8 mouse cellular contexts compared by ENCODE assay signal in genomic region chr2:157432476-157432875, GRCm38 (mm10). TPM values are rescaled to one million over a fixed set of nuclear protein-coding genes. Genes with fewer than 3 reads are reported as not detected.
DNase-seq lines count a peak whose midpoint lies in the region; ATAC-seq and TF ChIP-seq lines count a peak whose summit lies in the region.

No protein-coding gene starts in this region.

- no peak for ATAC-seq in intestine, embryonic 16.5 days

- peak overlapping the region; percentile 41 for H3K9ac ChIP-seq in intestine, embryonic 16.5 days (ENCODE audit: low read depth, low read length)

- H3K27me3 ChIP-seq in intestine, embryonic 16.5 days (replicated peaks; ENCODE audit: control insufficient read depth, insufficient read depth, low read length) = no peaks in the 10 kb centered on the region

- H3K4me1 ChIP-seq in lung, adult 2 months (ENCODE audit: control insufficient read depth, insufficient read depth, low read length) = peaks cover 13% of the 10 kb centered on the region
- peaks cover 79% of the 10 kb centered on the region for H3K4me1 ChIP-seq in intestine, embryonic 16.5 days (ENCODE audit: control insufficient read depth, insufficient read depth, low read length)

- DNase-seq in cerebellum, postnatal 10 days = peak; percentile 60 to 75
- DNase-seq in cerebellum, postnatal 36 days = no peak
- peak; percentile 43 for DNase-seq in lung, postnatal 10 days
- DNase-seq in lung, adult 2 months = no peak
- DNase-seq in right cerebral cortex, postnatal 10 days (ENCODE audit: low spot score in 2 of 2) = peak; percentile 84 to 86
- DNase-seq in urinary bladder, postnatal 36 days (ENCODE audit: low spot score in 2 of 2) = no peak
- DNase-seq in thymus, postnatal 4 days = no peak

- H3K27ac ChIP-seq in intestine, embryonic 16.5 days (ENCODE audit: low read length) = peak overlapping the region; percentile 92

- TF ChIP-seq CTCF in lung, adult 2 months (IDR thresholded peaks at IDR 0.05; ENCODE audit: insufficient read depth, low read length) = no peak

- H3K36me3 ChIP-seq in intestine, embryonic 16.5 days (ENCODE audit: control insufficient read depth, insufficient read depth, low read length) = no peaks in the 10 kb centered on the region; the same call in 1 of the 2 replicates

- TF ChIP-seq POLR2A in lung, adult 2 months (IDR thresholded peaks at IDR 0.05; ENCODE audit: borderline replicate concordance, extremely low read depth, low read depth, low read length) = no peak

- no peak overlapping the region for H3K4me2 ChIP-seq in intestine, embryonic 16.5 days (ENCODE audit: low read depth, low read length)

- no peak overlapping the region for H3K4me3 ChIP-seq in lung, adult 2 months (replicated peaks; ENCODE audit: extremely low read depth, low read depth, low read length)
- H3K4me3 ChIP-seq in intestine, embryonic 16.5 days (ENCODE audit: low read length) = no peak overlapping the region

- 56% methylated on average over 9 of the region's 9 CpGs for WGBS in lung, adult 2 months
- WGBS in intestine, embryonic 16.5 days = 73% methylated on average over 9 of the region's 9 CpGs

- no peaks in the 10 kb centered on the region for H3K9me3 ChIP-seq in intestine, embryonic 16.5 days (ENCODE audit: control insufficient read depth, low read length)

RNA-seq across cellular contexts. Expression of gene Src, which starts 14.2 kb away (rescaled TPM):
- 59.8 and 62.3 TPM in 2 replicates for polyA plus RNA-seq in lung, adult 2 months (2012; rRNA removed)
- polyA plus RNA-seq in intestine, embryonic 16.5 days (2015; fragmentation: Nextera tagmentation; extraction: Ambion mirVana) = 11.8 and 15.5 TPM in 2 replicates

Comparison
In these comparisons a context has a peak if more than half of its experiments do, and no peak if none do; other contexts are left out.
1. DNase-seq: peak in cerebellum, postnatal 10 days (2 of 2), lung, postnatal 10 days (single experiment) and right cerebral cortex, postnatal 10 days (2 of 2); none in cerebellum, postnatal 36 days (0 of 2), lung, adult 2 months (single experiment), urinary bladder, postnatal 36 days (0 of 2) and thymus, postnatal 4 days (single experiment).